Mouse (Mus musculus): ENCODE measurements around the gene Frmd4a. TPM values are rescaled to one million over a fixed set of nuclear protein-coding genes. Genes with fewer than 3 reads are reported as not detected.

Frmd4a gene
- polyA plus RNA-seq, 1 experiment from 2014 or later = 17.7 TPM

- H3K4me2 ChIP-seq (ENCODE audit: low read length) = no peak overlapping the region
- H3K36me3 ChIP-seq (ENCODE audit: control insufficient read depth, insufficient read depth, low read length) = no peaks in the 10 kb centered on the region
- 67% methylated on average over 6 of the region's 6 CpGs for WGBS
- ATAC-seq (ENCODE audit: insufficient number of reproducible peaks, insufficient read depth, low FRiP score, low read depth) = no peak
- no peaks in the 10 kb centered on the region for H3K27me3 ChIP-seq (ENCODE audit: control insufficient read depth, insufficient read depth, low read length)
- no peaks in the 10 kb centered on the region for H3K9me3 ChIP-seq (ENCODE audit: control insufficient read depth, low read length)
- no peak overlapping the region for H3K27ac ChIP-seq (replicated peaks in 1 of 2; ENCODE audit: control insufficient read depth in 1 of 2, insufficient read depth in 1 of 2, low read depth in 2 of 2, low read length in 2 of 2)
- peaks cover 0 to 8% of the 10 kb centered on the region in 2 experiments; a peak in 2 of 4 replicates for H3K4me1 ChIP-seq (ENCODE audit: control insufficient read depth in 2 of 2, insufficient read depth in 2 of 2, low read length in 2 of 2)
- no peak overlapping the region for H3K9ac ChIP-seq (ENCODE audit: low read length)
- no peak overlapping the region for H3K4me3 ChIP-seq (ENCODE audit: control insufficient read depth in 1 of 2, insufficient read depth in 1 of 2, low read depth in 1 of 2, low read length in 2 of 2)
These were observed 289.6 kb downstream of the Frmd4a start for GRCm38 (mm10) chr2:4307076-4307475.

DNA sequence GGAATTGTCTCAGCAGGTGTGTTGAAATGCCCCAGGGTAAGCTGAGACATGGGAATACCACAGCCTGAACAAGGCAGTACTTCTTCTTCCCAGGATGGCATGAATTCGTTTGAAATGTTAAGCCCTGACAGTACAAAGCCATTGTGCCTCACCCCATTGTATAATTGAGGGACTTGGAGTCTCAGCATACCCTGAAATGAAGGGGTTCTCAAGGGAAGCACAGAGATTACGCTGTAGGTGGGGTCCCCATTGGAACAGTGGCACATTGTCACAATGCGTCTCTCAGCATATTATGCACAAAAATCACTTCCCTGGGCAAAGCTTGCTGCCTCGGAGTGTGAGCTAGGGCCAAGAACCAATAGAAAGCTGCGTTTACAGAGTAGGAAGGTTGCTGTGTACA, 297.0 kb downstream of the Frmd4a start:
- no peak for ATAC-seq (ENCODE audit: insufficient number of reproducible peaks, insufficient read depth, low FRiP score, low read depth)
- WGBS = 79% methylated on average over 5 of the region's 5 CpGs
- Histone ChIP-seq H3K4me2 (ENCODE audit: low read length) (no peak overlapping the region), H3K27ac (replicated peaks in 1 of 2; ENCODE audit: control insufficient read depth in 1 of 2, insufficient read depth in 1 of 2, low read depth in 2 of 2, low read length in 2 of 2) (no peak overlapping the region), H3K36me3 (ENCODE audit: control insufficient read depth, insufficient read depth, low read length) (no peaks in the 10 kb centered on the region), H3K9me3 (ENCODE audit: control insufficient read depth, low read length) (no peaks in the 10 kb centered on the region), H3K9ac (ENCODE audit: low read length) (no peak overlapping the region), H3K4me1 (ENCODE audit: control insufficient read depth in 2 of 2, insufficient read depth in 2 of 2, low read length in 2 of 2) (peaks cover 2 to 8% of the 10 kb centered on the region in 2 experiments; a peak in 1 of 4 replicates), H3K4me3 (ENCODE audit: control insufficient read depth in 1 of 2, insufficient read depth in 1 of 2, low read depth in 1 of 2, low read length in 2 of 2) (no peak overlapping the region), H3K27me3 (ENCODE audit: control insufficient read depth, insufficient read depth, low read length) (no peaks in the 10 kb centered on the region)

- ATAC-seq (ENCODE audit: insufficient number of reproducible peaks, insufficient read depth, low FRiP score, low read depth) = no peak
- H3K4me2 ChIP-seq (ENCODE audit: low read length) = no peak overlapping the region
- no peaks in the 10 kb centered on the region for H3K27me3 ChIP-seq (ENCODE audit: control insufficient read depth, insufficient read depth, low read length)
- H3K27ac ChIP-seq (replicated peaks in 1 of 2; ENCODE audit: control insufficient read depth in 1 of 2, insufficient read depth in 1 of 2, low read depth in 2 of 2, low read length in 2 of 2) = no peak overlapping the region
- no peaks in the 10 kb centered on the region for H3K36me3 ChIP-seq (ENCODE audit: control insufficient read depth, insufficient read depth, low read length)
- H3K9ac ChIP-seq (ENCODE audit: low read length) = no peak overlapping the region
- peaks cover 2 to 8% of the 10 kb centered on the region in 2 experiments; a peak in 1 of 4 replicates for H3K4me1 ChIP-seq (ENCODE audit: control insufficient read depth in 2 of 2, insufficient read depth in 2 of 2, low read length in 2 of 2)
- no peaks in the 10 kb centered on the region for H3K9me3 ChIP-seq (ENCODE audit: control insufficient read depth, low read length)
- H3K4me3 ChIP-seq (ENCODE audit: control insufficient read depth in 1 of 2, insufficient read depth in 1 of 2, low read depth in 1 of 2, low read length in 2 of 2) = no peak overlapping the region
- 55% methylated on average over 2 of the region's 2 CpGs for WGBS
These were observed 299.1 kb downstream of the Frmd4a start for GRCm38 (mm10) chr2:4316589-4316988.

DNA sequence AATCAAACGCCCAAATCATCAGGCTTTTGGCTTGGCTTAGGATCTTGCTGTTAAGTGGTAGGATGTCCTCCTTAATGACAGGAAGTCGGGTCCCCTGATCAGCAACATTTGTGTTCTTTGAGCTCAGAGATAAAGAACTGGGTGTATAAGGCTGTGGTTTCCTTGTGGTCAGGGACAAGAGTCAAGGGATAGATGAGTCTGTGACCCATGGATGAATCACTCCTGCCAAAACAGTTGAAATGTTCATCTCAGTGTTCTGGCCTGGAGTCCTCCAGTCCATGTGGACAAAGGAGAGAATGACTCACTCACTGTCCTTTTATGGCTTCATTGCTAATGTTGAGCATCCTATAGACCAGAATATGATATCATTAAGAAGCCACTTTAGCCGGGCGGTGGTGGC, 300.6 kb downstream of the Frmd4a start:
- no peak for ATAC-seq (ENCODE audit: insufficient number of reproducible peaks, insufficient read depth, low FRiP score, low read depth)

GRCm38 (mm10) chr2:4326241-4327010, 308.9 kb downstream of the Frmd4a start:
- no peaks in the 10 kb centered on the region for H3K27me3 ChIP-seq (ENCODE audit: control insufficient read depth, insufficient read depth, low read length)
- WGBS = 36% methylated on average over 9 of the region's 9 CpGs
- 0 out of 2 replicates have a peak overlapping the region, but pooled peaks have one; percentile 21 for H3K4me2 ChIP-seq (ENCODE audit: low read length)
- H3K4me3 ChIP-seq (ENCODE audit: control insufficient read depth in 1 of 2, insufficient read depth in 1 of 2, low read depth in 1 of 2, low read length in 2 of 2) = no peak overlapping the region
- H3K4me1 ChIP-seq (ENCODE audit: control insufficient read depth in 2 of 2, insufficient read depth in 2 of 2, low read length in 2 of 2) = peaks cover 12 to 42% of the 10 kb centered on the region in 2 experiments
- H3K27ac ChIP-seq (replicated peaks in 1 of 2; ENCODE audit: control insufficient read depth in 1 of 2, insufficient read depth in 1 of 2, low read depth in 2 of 2, low read length in 2 of 2) = peak overlapping the region; percentile 77 to 85
- no peak for ATAC-seq (ENCODE audit: insufficient number of reproducible peaks, insufficient read depth, low FRiP score, low read depth)
- H3K36me3 ChIP-seq (ENCODE audit: control insufficient read depth, insufficient read depth, low read length) = no peaks in the 10 kb centered on the region
- H3K9ac ChIP-seq (ENCODE audit: low read length) = no peak overlapping the region
- H3K9me3 ChIP-seq (ENCODE audit: control insufficient read depth, low read length) = no peaks in the 10 kb centered on the region

More for the DNA sequence above, 300.6 kb downstream of the Frmd4a start:
- no peaks in the 10 kb centered on the region for H3K9me3 ChIP-seq (ENCODE audit: control insufficient read depth, low read length)
- peaks cover 0 to 3% of the 10 kb centered on the region in 2 experiments; a peak in 1 of 4 replicates for H3K4me1 ChIP-seq (ENCODE audit: control insufficient read depth in 2 of 2, insufficient read depth in 2 of 2, low read length in 2 of 2)
- H3K36me3 ChIP-seq (ENCODE audit: control insufficient read depth, insufficient read depth, low read length) = no peaks in the 10 kb centered on the region
- H3K4me3 ChIP-seq (ENCODE audit: control insufficient read depth in 1 of 2, insufficient read depth in 1 of 2, low read depth in 1 of 2, low read length in 2 of 2) = no peak overlapping the region
- 56% methylated on average over 4 of the region's 4 CpGs for WGBS
- H3K4me2 ChIP-seq (ENCODE audit: low read length) = no peak overlapping the region
- H3K27ac ChIP-seq (replicated peaks in 1 of 2; ENCODE audit: control insufficient read depth in 1 of 2, insufficient read depth in 1 of 2, low read depth in 2 of 2, low read length in 2 of 2) = no peak overlapping the region
- no peaks in the 10 kb centered on the region for H3K27me3 ChIP-seq (ENCODE audit: control insufficient read depth, insufficient read depth, low read length)
- no peak overlapping the region for H3K9ac ChIP-seq (ENCODE audit: low read length)

GRCm38 (mm10) chr2:4327011-4327340, 309.5 kb downstream of the Frmd4a start:
- Histone ChIP-seq H3K4me2 (ENCODE audit: low read length) (0 out of 2 replicates have a peak overlapping the region, but pooled peaks have one; percentile 21), H3K27ac (replicated peaks in 1 of 2; ENCODE audit: control insufficient read depth in 1 of 2, insufficient read depth in 1 of 2, low read depth in 2 of 2, low read length in 2 of 2) (peak overlapping the region; percentile 77 to 85), H3K4me1 (ENCODE audit: control insufficient read depth in 2 of 2, insufficient read depth in 2 of 2, low read length in 2 of 2) (peaks cover 12 to 44% of the 10 kb centered on the region in 2 experiments), H3K4me3 (ENCODE audit: control insufficient read depth in 1 of 2, insufficient read depth in 1 of 2, low read depth in 1 of 2, low read length in 2 of 2) (no peak overlapping the region), H3K36me3 (ENCODE audit: control insufficient read depth, insufficient read depth, low read length) (no peaks in the 10 kb centered on the region), H3K27me3 (ENCODE audit: control insufficient read depth, insufficient read depth, low read length) (no peaks in the 10 kb centered on the region), H3K9me3 (ENCODE audit: control insufficient read depth, low read length) (no peaks in the 10 kb centered on the region), H3K9ac (ENCODE audit: low read length) (peak overlapping the region; percentile 52; the same call in 1 of the 2 replicates)
- WGBS = 27% methylated on average over 4 of the region's 4 CpGs
- ATAC-seq (ENCODE audit: insufficient number of reproducible peaks, insufficient read depth, low FRiP score, low read depth) = no peak

DNA sequence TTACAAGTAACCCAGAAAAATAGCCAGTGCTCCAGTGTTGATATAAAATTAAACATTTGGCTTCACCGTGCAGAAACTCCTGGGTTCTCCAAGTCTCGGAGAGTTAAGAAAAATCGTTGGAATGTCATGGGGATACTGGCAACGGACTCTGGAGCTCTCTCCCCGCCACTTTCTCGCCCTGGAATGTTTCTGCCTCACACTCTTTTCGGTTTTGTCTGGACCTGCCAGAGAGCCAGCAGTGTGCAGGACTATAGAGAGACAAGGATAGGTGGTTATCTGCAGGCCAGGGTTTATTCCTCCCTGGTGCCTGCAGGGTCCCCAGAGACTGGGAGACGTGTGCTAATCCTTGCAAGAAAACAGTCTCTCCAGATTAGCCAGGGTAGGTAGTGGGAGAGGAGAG, 314.9 kb downstream of the Frmd4a start:
- H3K4me2 ChIP-seq (ENCODE audit: low read length) = 0 out of 2 replicates have a peak overlapping the region, but pooled peaks have one; percentile 11
- WGBS = 25% methylated on average over 8 of the region's 8 CpGs
- no peaks in the 10 kb centered on the region for H3K36me3 ChIP-seq (ENCODE audit: control insufficient read depth, insufficient read depth, low read length)
- H3K27me3 ChIP-seq (ENCODE audit: control insufficient read depth, insufficient read depth, low read length) = no peaks in the 10 kb centered on the region
- no peak for ATAC-seq (ENCODE audit: insufficient number of reproducible peaks, insufficient read depth, low FRiP score, low read depth)
- H3K27ac ChIP-seq (replicated peaks in 1 of 2; ENCODE audit: control insufficient read depth in 1 of 2, insufficient read depth in 1 of 2, low read depth in 2 of 2, low read length in 2 of 2) = peak overlapping the region in 1 of 2 experiments; percentile 55; a peak in 2 of 4 replicates
- peaks cover 20 to 60% of the 10 kb centered on the region in 2 experiments for H3K4me1 ChIP-seq (ENCODE audit: control insufficient read depth in 2 of 2, insufficient read depth in 2 of 2, low read length in 2 of 2)
- no peaks in the 10 kb centered on the region for H3K9me3 ChIP-seq (ENCODE audit: control insufficient read depth, low read length)
- no peak overlapping the region for H3K9ac ChIP-seq (ENCODE audit: low read length)
- H3K4me3 ChIP-seq (ENCODE audit: control insufficient read depth in 1 of 2, insufficient read depth in 1 of 2, low read depth in 1 of 2, low read length in 2 of 2) = no peak overlapping the region
